Mouse (Mus musculus) myocyte (in vitro differentiated cells): ENCODE results near the gene Arl15.

Source experiments
- CEBPB ChIP-seq: IDR thresholded peaks from 2 replicates; pipeline ENCODE4 v1.6.1; 2011; ENCODE audit warnings: mild to moderate bottlenecking, moderate library complexity; ENCODE audit not compliant: poor library complexity, insufficient read depth, severe bottlenecking
- E2F4 ChIP-seq: IDR thresholded peaks from one replicate; pipeline ENCODE4 v1.6.1; 2011; ENCODE audit warnings: mild to moderate bottlenecking, control low read depth, moderate library complexity; ENCODE audit not compliant: insufficient read depth
- MAX ChIP-seq: IDR thresholded peaks from one replicate; pipeline ENCODE4 v1.6.1; 2011; ENCODE audit warnings: low read depth, mild to moderate bottlenecking, control low read depth
- MYOG ChIP-seq, 3 experiments: IDR thresholded peaks; one replicate each; pipeline ENCODE4 v1.6.1; 2011; ENCODE audit warnings: control low read depth in 2 of 3, low read depth in 2 of 3, mild to moderate bottlenecking in 2 of 3; ENCODE audit not compliant: insufficient read length in 2 of 3, control insufficient read depth in 1 of 3, insufficient read depth in 1 of 3
- POLR2A ChIP-seq: IDR thresholded peaks from one replicate; pipeline ENCODE4 v1.6.1; 2011; ENCODE audit warnings: low read depth, mild to moderate bottlenecking, control low read depth, moderate library complexity; ENCODE audit not compliant: insufficient read length
- POLR2AphosphoS2 ChIP-seq: IDR thresholded peaks from one replicate; pipeline ENCODE4 v1.6.1; 2011; ENCODE audit warnings: low read depth, control low read depth; ENCODE audit not compliant: insufficient read length
- TCF12 ChIP-seq: IDR thresholded peaks from one replicate; pipeline ENCODE4 v1.6.1; 2011; ENCODE audit warnings: mild to moderate bottlenecking, control low read depth; ENCODE audit not compliant: poor library complexity, insufficient read depth, severe bottlenecking
- TCF3 ChIP-seq: IDR thresholded peaks from one replicate; pipeline ENCODE4 v1.6.1; 2011; ENCODE audit warnings: low read depth, control low read depth; ENCODE audit not compliant: insufficient read length
- USF1 ChIP-seq: IDR thresholded peaks from one replicate; pipeline ENCODE4 v1.6.1; 2011; ENCODE audit warnings: low read depth, mild to moderate bottlenecking, control low read depth, moderate library complexity

DNA sequence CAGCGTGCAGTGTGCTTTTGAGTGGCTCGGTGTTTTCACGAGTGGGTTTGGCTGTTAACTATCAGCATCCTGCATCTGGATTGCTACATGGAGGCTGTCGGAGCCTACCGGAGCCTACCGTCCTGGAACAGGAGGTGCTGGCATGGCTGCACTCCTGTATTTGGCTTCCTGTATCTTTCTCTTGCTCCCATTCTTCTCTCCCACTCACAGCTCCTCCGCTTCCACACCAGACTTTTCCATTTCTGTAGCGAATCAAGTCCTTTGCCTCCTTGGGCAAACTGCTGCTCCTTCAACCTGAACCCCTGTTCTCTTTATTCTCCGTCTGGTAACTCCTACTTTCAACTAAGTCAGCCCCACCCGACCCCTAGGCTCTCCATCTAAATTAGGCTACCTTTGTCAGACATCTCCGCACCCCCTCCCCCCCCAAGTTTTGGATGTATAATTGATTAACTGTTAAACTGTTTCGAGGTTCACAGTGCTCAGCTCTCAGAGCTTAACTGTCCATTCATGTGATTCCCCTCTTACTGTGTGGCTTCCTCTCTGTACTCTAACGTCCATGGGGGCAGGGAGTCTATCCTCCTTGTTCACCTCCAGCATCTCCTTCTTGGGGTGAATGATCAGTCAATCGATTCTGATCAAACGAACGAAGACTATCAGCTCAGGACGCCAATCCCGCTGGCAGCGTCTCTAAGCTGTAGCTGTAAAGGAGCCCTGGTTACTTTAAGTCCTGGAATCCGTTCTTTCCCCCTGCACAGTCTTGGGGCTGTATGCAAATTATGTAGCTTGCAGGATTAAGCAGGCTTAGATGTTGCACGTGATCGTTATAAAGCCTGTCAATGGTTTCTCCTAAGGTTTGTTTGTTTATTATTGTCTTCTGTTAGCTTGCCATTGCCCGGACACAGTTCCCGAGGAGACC is 95.1 kb downstream of the Arl15 start:
- no peak for TF ChIP-seq POLR2AphosphoS2
- TF ChIP-seq TCF3, result no peak
- TF ChIP-seq POLR2A, result no peak
- TF ChIP-seq E2F4, result no peak
- TF ChIP-seq USF1, result no peak
- no peak for TF ChIP-seq TCF12
- TF ChIP-seq CEBPB, result no peak
- TF ChIP-seq MAX, result no peak
- TF ChIP-seq MYOG (IDR thresholded peaks at IDR 0.05; ENCODE audit: control insufficient read depth in 1 of 3, insufficient read depth in 1 of 3, insufficient read length in 2 of 3, low read depth in 2 of 3), result no peak
